Mouse (Mus musculus): ENCODE measurements around the gene Efnb3. TPM values are rescaled to one million over a fixed set of nuclear protein-coding genes. Genes with fewer than 3 reads are reported as not detected.

Efnb3 gene
- polyA plus RNA-seq, 1 experiment = 2.2 TPM

DNA sequence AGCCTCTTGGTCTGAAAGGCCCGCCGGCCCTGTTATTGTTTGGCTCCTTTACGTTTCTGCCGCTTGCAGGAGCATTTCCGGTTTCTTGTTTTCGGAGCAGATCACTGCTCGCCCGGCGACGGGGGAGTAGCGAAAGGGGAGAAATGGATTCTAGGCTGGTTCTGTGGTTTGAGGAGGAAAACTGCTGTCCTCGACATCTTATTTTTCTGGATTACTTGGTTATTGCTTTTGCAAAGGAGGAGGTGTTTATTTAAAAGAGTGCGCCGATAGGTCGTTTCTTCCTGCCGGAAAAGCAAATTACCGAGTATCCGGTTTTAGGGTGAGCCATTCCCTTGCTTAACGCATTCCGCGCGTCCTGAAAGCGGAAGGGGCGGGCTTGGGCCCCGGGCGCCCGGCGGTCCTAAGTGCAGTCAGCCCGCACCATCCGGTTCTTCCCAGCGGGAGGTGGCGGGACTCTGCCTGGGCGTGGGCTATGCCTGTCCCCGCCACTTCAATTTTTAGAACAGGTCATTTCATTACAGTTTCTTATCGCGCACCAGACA lies 21.2 kb upstream of the Efnb3 start:
- peak overlapping the region; percentile 90 for H3K4me3 ChIP-seq (replicated peaks; ENCODE audit: control insufficient read depth, low read depth, low read length)
- TF ChIP-seq CTCF (IDR thresholded peaks at IDR 0.05; ENCODE audit: control insufficient read depth, insufficient read depth, low read length) (no peak), POLR2A (IDR thresholded peaks at IDR 0.05; ENCODE audit: borderline replicate concordance, control insufficient read depth, low read depth, low read length) (peak; percentile 78; the same call in 1 of the 2 replicates)
- WGBS = under 1% methylated on average over 36 of the region's 36 CpGs
- H3K27ac ChIP-seq (ENCODE audit: control insufficient read depth, insufficient read depth, low read depth, low read length, poor library complexity) = peak overlapping the region; percentile 92
- H3K4me1 ChIP-seq (ENCODE audit: control insufficient read depth, insufficient read depth, low read length) = peaks cover 5% of the 10 kb centered on the region

GRCm38 (mm10) chr11:69580572-69581146 lies 20.7 kb upstream of the Efnb3 start:
- H3K4me3 ChIP-seq (replicated peaks; ENCODE audit: control insufficient read depth, low read depth, low read length) = peak overlapping the region; percentile 90
- WGBS = under 1% methylated on average over 25 of the region's 25 CpGs
- H3K4me1 ChIP-seq (ENCODE audit: control insufficient read depth, insufficient read depth, low read length) = peaks cover 4% of the 10 kb centered on the region
- peak overlapping the region; percentile 92 for H3K27ac ChIP-seq (ENCODE audit: control insufficient read depth, insufficient read depth, low read depth, low read length, poor library complexity)
- TF ChIP-seq CTCF (IDR thresholded peaks at IDR 0.05; ENCODE audit: control insufficient read depth, insufficient read depth, low read length) (no peak), POLR2A (IDR thresholded peaks at IDR 0.05; ENCODE audit: borderline replicate concordance, control insufficient read depth, low read depth, low read length) (0 out of 2 replicates have a peak, but pooled peaks have one; percentile 21)

DNA sequence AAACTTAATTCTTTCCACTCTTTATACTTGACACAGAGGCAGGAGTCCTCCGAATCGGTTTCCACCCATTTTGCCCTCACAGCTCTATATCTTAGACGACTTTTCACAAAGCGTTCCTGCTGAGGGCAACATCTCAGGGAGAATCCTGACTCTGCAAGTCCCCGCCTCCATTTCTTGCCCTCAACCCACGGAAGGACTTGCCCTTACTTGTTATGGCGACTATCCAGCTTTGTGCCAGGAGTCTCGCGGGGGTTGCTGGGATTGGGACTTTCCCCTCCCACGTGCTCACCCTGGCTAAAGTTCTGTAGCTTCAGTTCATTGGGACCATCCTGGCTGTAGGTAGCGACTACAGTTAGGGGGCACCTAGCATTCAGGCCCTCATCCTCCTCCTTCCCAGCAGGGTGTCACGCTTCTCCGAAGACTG lies 20.1 kb upstream of the Efnb3 start, which contains the start of the genes Wrap53 and Trp53:
TSS of gene Wrap53 (minus strand) at position 165 of the 424 bp plus-strand sequence.
TSS of gene Trp53 (plus strand) at position 269 of the 424 bp plus-strand sequence.
- Histone ChIP-seq H3K4me3 (replicated peaks; ENCODE audit: control insufficient read depth, low read depth, low read length) (peak within 1 kb of the TSS; percentile 93), H3K27ac (ENCODE audit: control insufficient read depth, insufficient read depth, low read depth, low read length, poor library complexity) (peak within 1 kb of the TSS; percentile 92), H3K4me1 (ENCODE audit: control insufficient read depth, insufficient read depth, low read length) (peaks cover 4% of the 10 kb centered on the region)
- 0% methylated on average over 13 of the region's 13 CpGs for WGBS
- TF ChIP-seq POLR2A (IDR thresholded peaks at IDR 0.05; ENCODE audit: borderline replicate concordance, control insufficient read depth, low read depth, low read length) = no peak
- no peak for TF ChIP-seq CTCF (IDR thresholded peaks at IDR 0.05; ENCODE audit: control insufficient read depth, insufficient read depth, low read length)

GRCm38 (mm10) chr11:69579128-69580017 lies 19.4 kb upstream of the Efnb3 start:
- Histone ChIP-seq H3K4me1 (ENCODE audit: control insufficient read depth, insufficient read depth, low read length) (peaks cover 1% of the 10 kb centered on the region), H3K4me3 (replicated peaks; ENCODE audit: control insufficient read depth, low read depth, low read length) (peak overlapping the region; percentile 93), H3K27ac (ENCODE audit: control insufficient read depth, insufficient read depth, low read depth, low read length, poor library complexity) (peak overlapping the region; percentile 67)
- TF ChIP-seq POLR2A (IDR thresholded peaks at IDR 0.05; ENCODE audit: borderline replicate concordance, control insufficient read depth, low read depth, low read length) (peak; percentile 70; the same call in 1 of the 2 replicates), CTCF (IDR thresholded peaks at IDR 0.05; ENCODE audit: control insufficient read depth, insufficient read depth, low read length) (peak; percentile 97)
- under 1% methylated on average over 39 of the region's 39 CpGs for WGBS

GRCm38 (mm10) chr11:69578301-69578700 lies 18.3 kb upstream of the Efnb3 start:
- Histone ChIP-seq H3K4me3 (replicated peaks; ENCODE audit: control insufficient read depth, low read depth, low read length) (peak overlapping the region; percentile 93), H3K27ac (ENCODE audit: control insufficient read depth, insufficient read depth, low read depth, low read length, poor library complexity) (no peak overlapping the region), H3K4me1 (ENCODE audit: control insufficient read depth, insufficient read depth, low read length) (peaks cover 1% of the 10 kb centered on the region)
- TF ChIP-seq POLR2A (IDR thresholded peaks at IDR 0.05; ENCODE audit: borderline replicate concordance, control insufficient read depth, low read depth, low read length) = no peak
- no peak for TF ChIP-seq CTCF (IDR thresholded peaks at IDR 0.05; ENCODE audit: control insufficient read depth, insufficient read depth, low read length)
- 9% methylated on average over 15 of the region's 15 CpGs for WGBS

DNA sequence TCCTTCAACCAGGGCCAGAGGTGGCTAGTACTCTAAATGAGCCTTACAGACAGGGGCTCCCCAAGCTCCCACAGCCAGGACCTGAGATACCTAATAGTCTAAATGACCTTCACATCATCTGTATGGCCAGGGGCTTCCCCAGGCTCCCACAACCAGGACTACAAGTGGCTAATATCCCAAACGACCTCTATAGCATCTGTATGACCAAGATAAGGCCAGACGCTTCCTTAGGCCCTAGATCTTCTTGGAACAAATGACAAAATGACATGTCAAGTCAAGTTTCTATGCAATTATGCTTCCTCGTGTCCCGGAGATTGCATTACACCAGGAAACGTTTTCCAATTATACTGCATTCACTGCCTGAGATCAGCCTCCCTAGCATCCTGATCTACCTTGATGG lies 16.3 kb upstream of the Efnb3 start:
- TF ChIP-seq POLR2A (IDR thresholded peaks at IDR 0.05; ENCODE audit: borderline replicate concordance, control insufficient read depth, low read depth, low read length) = no peak
- no peak for TF ChIP-seq CTCF (IDR thresholded peaks at IDR 0.05; ENCODE audit: control insufficient read depth, insufficient read depth, low read length)
- Histone ChIP-seq H3K4me1 (ENCODE audit: control insufficient read depth, insufficient read depth, low read length) (peaks cover 1% of the 10 kb centered on the region), H3K27ac (ENCODE audit: control insufficient read depth, insufficient read depth, low read depth, low read length, poor library complexity) (no peak overlapping the region), H3K4me3 (replicated peaks; ENCODE audit: control insufficient read depth, low read depth, low read length) (no peak overlapping the region)
- 53% methylated on average over 5 of the region's 5 CpGs for WGBS

- Histone ChIP-seq H3K4me3 (replicated peaks; ENCODE audit: control insufficient read depth, low read depth, low read length) (no peak overlapping the region), H3K4me1 (ENCODE audit: control insufficient read depth, insufficient read depth, low read length) (peaks cover 1% of the 10 kb centered on the region), H3K27ac (ENCODE audit: control insufficient read depth, insufficient read depth, low read depth, low read length, poor library complexity) (no peak overlapping the region)
- peak; percentile 42 for TF ChIP-seq CTCF (IDR thresholded peaks at IDR 0.05; ENCODE audit: control insufficient read depth, insufficient read depth, low read length)
- TF ChIP-seq POLR2A (IDR thresholded peaks at IDR 0.05; ENCODE audit: borderline replicate concordance, control insufficient read depth, low read depth, low read length) = no peak
- WGBS = 58% methylated on average over 3 of the region's 3 CpGs
These were observed 15.2 kb upstream of the Efnb3 start for GRCm38 (mm10) chr11:69575220-69575619.

DNA sequence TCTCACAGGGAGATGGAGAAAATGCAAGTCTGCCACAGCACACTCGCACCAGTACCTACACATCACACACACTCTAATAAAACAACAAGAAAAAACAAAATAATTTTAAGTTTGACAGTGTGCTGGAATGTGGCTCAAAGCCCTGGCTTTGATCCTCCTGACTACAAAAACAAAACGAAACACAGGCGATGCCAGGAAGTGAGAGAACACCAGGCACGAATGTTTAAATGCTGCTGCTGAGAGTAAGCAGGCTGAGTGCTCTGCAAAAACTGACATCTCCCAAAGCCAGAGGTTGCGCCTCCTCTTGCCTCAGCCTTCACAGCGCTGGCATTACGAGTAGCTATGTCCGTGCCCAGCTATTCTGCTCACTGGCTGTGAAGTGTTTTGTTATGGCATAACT lies 5.1 kb upstream of the Efnb3 start:
- no peak for TF ChIP-seq CTCF (IDR thresholded peaks at IDR 0.05; ENCODE audit: control insufficient read depth, insufficient read depth, low read length)
- no peak for TF ChIP-seq POLR2A (IDR thresholded peaks at IDR 0.05; ENCODE audit: borderline replicate concordance, control insufficient read depth, low read depth, low read length)
- 93% methylated on average over 8 of the region's 8 CpGs for WGBS
- H3K4me3 ChIP-seq (replicated peaks; ENCODE audit: control insufficient read depth, low read depth, low read length) = no peak overlapping the region
- H3K4me1 ChIP-seq (ENCODE audit: control insufficient read depth, insufficient read depth, low read length) = no peaks in the 10 kb centered on the region
- H3K27ac ChIP-seq (ENCODE audit: control insufficient read depth, insufficient read depth, low read depth, low read length, poor library complexity) = no peak overlapping the region
